Mouse (Mus musculus): ENCODE data around the gene Kdr.

DNA sequence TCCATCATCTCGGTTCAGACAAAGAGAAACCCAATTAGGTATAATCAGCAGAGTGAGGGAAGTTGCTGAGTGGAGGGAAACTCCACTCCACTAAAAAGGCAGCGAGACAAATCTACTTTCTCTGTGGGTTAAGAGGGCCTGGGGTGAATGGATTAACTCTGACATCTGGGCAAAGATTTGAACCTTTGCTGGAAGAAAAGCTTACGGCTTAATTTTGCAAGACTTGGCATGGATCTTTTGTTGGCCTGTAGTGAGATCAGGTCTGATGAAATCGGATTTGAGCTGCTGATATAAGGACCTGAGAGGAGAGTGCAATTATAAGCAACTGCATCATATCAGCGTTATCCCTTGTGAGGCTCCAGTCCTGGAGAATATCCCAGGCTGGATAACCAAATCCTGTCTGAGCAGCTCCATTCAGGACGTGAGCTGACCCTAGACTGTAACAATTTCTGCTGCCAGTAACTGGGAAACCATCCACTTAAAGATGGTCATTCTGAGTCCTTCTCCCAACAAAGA, 85.2 kb downstream of the Kdr start:
- TF ChIP-seq CTCF (IDR thresholded peaks at IDR 0.05; ENCODE audit: low read depth, low read length): no peak
- no peak for TF ChIP-seq GATA1 (IDR thresholded peaks at IDR 0.05; ENCODE audit: borderline replicate concordance, low read length)
- TF ChIP-seq TAL1 (conservative IDR thresholded peaks at IDR 0.05; ENCODE audit: low read depth, low read length): no peak
- no peak for TF ChIP-seq GATA2 (IDR thresholded peaks at IDR 0.05; ENCODE audit: borderline replicate concordance, low read depth, low read length)
- no peak for TF ChIP-seq POLR2AphosphoS5 (IDR thresholded peaks at IDR 0.05; ENCODE audit: insufficient replicate concordance, low read depth, low read length)
